Mouse (Mus musculus): ENCODE measurements around the gene Trnp1. TPM values are rescaled to one million over a fixed set of nuclear protein-coding genes. Genes with fewer than 3 reads are reported as not detected.

Gene Trnp1
- 8.0 and 8.1 TPM in 2 replicates for polyA plus RNA-seq (2012; rRNA removed)

GRCm38 (mm10) chr4:133498160-133498724, at the start of gene Trnp1:
Trnp1 (minus strand) TSS chr4:133498550.

GRCm38 (mm10) chr4:133545272-133546231, 47.2 kb upstream of the Trnp1 start, which contains the start of gene Nudc:
Nudc (minus strand) TSS chr4:133545996.

GRCm38 (mm10) chr4:133518601-133519368, 20.4 kb upstream of the Trnp1 start, which contains the start of gene Kdf1:
Kdf1 (plus strand) TSS chr4:133518963.

GRCm38 (mm10) chr4:133479458-133480184, 18.7 kb downstream of the Trnp1 start, which contains the start of gene Tent5b:
Tent5b (plus strand) TSS chr4:133480132.

Other genes starting within 250 kb of the Trnp1 start
- gene Sytl1, start 235.4 kb downstream of the Trnp1 start, polyA plus RNA-seq (2012; rRNA removed), result 1.3 and 1.8 TPM in 2 replicates
- 120 and 131 TPM in 2 replicates for gene Tmem222, start 220.8 kb downstream of the Trnp1 start, polyA plus RNA-seq (2012; rRNA removed)
- 35.0 and 35.1 TPM in 2 replicates for gene Wdtc1, start 145.1 kb downstream of the Trnp1 start, polyA plus RNA-seq (2012; rRNA removed)
- 25.2 and 28.1 TPM in 2 replicates for gene Slc9a1, start 128.8 kb downstream of the Trnp1 start, polyA plus RNA-seq (2012; rRNA removed)
- gene Tent5b, start 18.4 kb downstream of the Trnp1 start, polyA plus RNA-seq (2012; rRNA removed), result 0.17 and 0.44 TPM in 2 replicates
- 0.16 and 1.6 TPM in 2 replicates for gene Kdf1, start 20.4 kb upstream of the Trnp1 start, polyA plus RNA-seq (2012; rRNA removed)
- 195 and 203 TPM in 2 replicates for gene Nudc, start 47.4 kb upstream of the Trnp1 start, polyA plus RNA-seq (2012; rRNA removed)
- gene Nr0b2, start 54.8 kb upstream of the Trnp1 start, polyA plus RNA-seq (2012; rRNA removed), result 0.06 TPM in 1 of 2 replicates, not detected in the other
- gene Gpatch3, start 76.2 kb upstream of the Trnp1 start, polyA plus RNA-seq (2012; rRNA removed), result 8.0 TPM in 2 replicates
- 37.9 and 43.5 TPM in 2 replicates for gene Gpn2, start 85.8 kb upstream of the Trnp1 start, polyA plus RNA-seq (2012; rRNA removed)
- 3.2 and 15.8 TPM in 2 replicates for gene Sfn, start 103.6 kb upstream of the Trnp1 start, polyA plus RNA-seq (2012; rRNA removed)
- 31.6 and 33.7 TPM in 2 replicates for gene Zdhhc18, start 151.6 kb upstream of the Trnp1 start, polyA plus RNA-seq (2012; rRNA removed)
- 11.5 and 11.7 TPM in 2 replicates for gene Pigv, start 174.1 kb upstream of the Trnp1 start, polyA plus RNA-seq (2012; rRNA removed)